Mouse (Mus musculus) activated CD4-positive, CD25-positive, alpha-beta regulatory T cell, adult 4 months (primary cell): ENCODE data around the gene Ncaph. TPM values are rescaled to one million over a fixed set of nuclear protein-coding genes. Genes with fewer than 3 reads are reported as not detected.
"Not testable (repeated sequence)": the region's sequence is repeated elsewhere in the genome, so short reads cannot be mapped to it uniquely, and the experiment has no call there.

ENCODE experiments used
- ATAC-seq: one replicate; pipeline ENCODE4 v1.8.0; 2017
- polyA plus RNA-seq, 2 experiments: library from polyadenylated mRNA; unstranded; fragments of 100-300 nt; shearing (Covaris generic); gene quantifications; one replicate each; pipeline ENCODE4 v1.2.1; 2017

The Ncaph gene
- polyA plus RNA-seq, 2 experiments from 2014 or later, result 20.0 to 30.9 TPM

GRCm38 (mm10) chr2:127080591-127081218 is 53.0 kb downstream of the Ncaph start:
- ATAC-seq, result no peak

DNA sequence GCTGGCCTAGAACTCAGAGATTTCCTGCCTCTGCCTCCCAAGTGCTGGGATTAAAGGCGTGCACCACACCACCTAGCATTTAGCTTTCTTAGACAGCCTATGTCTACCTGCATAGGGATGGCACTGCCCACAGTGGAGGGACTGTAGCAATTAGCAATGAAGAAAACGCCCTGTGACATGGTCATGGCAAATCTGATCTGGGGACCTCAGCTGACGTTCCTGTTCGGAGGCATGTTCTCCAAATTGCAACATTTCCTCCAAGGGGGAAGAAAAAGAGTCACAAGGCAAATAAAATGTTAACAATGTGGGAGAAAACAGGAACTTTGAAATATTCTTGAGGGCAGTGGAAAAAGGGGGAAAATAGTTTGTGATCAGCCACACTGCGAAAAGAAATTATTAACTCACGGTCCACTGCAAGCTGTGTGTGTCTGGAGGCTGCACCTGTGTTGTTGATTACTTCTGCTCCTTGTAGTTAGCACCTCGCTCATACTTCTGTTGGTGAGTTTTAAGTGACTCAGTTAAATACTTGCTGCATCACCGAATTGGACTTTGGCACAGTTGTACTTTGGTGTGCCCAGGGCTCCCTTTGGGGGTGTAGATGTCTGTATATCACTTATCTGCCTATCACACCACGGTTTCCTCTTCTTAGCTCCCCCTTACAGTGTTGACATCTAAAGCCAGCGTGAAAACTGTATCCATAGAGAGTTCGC is 53.7 kb downstream of the Ncaph start:
- no peak for ATAC-seq

DNA sequence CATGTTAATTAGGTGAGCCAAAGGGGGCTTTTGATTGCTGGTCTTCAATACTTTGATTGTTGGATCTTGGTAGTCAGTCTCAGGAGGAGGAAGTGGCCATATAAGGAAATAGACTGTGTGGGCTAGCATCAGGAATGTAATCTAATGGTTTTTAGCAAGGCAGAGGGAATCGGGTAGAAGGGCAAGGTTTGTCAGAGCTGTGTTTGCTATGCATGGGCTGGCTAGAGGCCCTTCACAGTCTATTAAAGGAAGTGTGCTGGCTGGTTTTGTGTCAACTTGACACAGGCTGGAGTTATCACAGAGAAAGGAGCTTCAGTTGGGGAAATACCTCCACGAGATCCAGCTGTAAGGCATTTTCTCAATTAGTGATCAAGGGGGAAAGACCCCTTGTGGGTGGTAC is 54.7 kb downstream of the Ncaph start:
- not testable (repeated sequence) for ATAC-seq

- ATAC-seq, result no peak
These were observed 56.1 kb downstream of the Ncaph start for GRCm38 (mm10) chr2:127077611-127078010.

DNA sequence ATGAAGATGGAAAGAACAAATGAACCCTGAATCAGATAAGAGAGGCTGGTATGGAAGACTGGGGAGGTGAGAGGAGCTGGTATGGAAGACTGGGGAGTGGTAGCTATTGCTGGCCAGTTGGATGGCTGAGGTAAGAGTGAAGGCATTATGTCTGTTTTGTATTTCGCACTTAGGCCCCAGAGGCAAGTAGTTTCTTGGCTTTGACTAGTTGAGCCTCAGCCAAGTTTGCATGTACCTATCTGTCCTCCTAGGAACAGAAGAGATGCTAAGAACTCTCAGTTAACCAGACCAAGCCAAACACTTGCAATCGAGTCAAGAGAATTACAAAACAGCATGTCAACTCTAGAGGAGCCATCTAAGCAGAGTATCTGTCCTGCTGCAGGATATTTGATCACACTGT is 59.6 kb downstream of the Ncaph start:
- ATAC-seq, result no peak

DNA sequence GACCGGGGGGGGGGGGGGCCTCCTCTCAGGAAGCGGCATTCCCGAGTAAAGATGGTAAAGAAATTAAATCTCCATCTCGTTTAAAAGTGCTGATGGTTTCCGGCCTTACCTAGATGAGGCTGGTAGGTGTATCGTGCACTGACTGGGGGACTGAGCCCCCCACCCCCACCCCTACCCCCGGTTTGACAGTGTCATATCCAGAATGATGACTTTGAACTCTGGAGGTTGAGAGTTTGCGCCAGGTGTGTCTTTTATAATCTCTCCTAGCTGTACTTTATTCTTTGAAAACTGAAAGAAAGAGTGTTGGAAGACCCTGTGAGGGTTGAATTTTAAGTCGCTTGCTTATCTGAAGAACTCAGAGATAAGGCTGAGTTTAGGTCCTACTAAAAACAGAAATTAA is 62.9 kb downstream of the Ncaph start:
- ATAC-seq, result no peak

DNA sequence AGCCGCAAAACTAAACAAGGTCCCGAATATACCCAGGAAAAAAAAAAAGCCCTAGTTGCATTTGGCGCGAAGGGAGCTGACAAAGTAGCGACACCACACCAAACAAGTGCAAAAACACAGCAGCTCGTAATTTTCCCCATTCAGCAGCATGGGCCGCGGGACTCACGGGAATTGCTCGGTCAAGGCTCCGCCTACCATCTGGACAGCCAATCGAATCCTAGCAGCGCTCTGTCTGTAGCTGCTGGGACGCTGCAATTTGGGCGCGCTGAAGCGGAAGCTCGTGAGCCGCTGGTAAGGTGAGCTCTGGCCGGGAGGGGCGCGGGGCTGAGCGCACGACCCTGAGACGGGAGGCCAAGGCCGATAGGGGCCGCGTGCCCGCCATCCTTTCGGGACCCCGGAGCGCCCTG is 63.3 kb downstream of the Ncaph start, which contains the start of gene Blvra:
Blvra (plus strand) TSS at position 231 of the 407 bp plus-strand sequence.
- ATAC-seq, result peak; percentile 100

- no peak for ATAC-seq
These were observed 63.8 kb downstream of the Ncaph start for GRCm38 (mm10) chr2:127069781-127070434.

- no peak for ATAC-seq
These were observed 64.9 kb downstream of the Ncaph start for GRCm38 (mm10) chr2:127068806-127069205.

DNA sequence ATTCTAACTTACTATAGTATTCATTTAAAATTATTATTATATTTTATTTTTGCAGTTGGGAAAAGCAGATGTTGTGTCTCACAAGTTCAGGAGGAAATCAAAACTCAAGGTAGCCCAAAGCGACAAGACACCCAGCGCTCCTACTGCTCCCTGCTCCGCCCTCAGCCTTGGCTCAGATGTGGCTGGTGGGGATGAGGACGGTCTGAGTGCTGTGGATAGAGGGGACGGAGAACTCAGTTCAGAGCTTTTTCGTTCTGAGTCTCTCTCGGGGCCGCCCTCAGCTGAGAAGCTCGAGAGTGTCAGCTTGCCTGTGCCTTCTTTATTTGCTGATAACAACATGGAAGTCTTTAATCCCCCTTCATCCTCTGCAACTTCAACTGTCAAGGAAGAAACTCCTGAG is 72.3 kb downstream of the Ncaph start:
- no peak for ATAC-seq

Other genes starting within 250 kb of the Ncaph start
- 10 to 100 TPM; 63.4 to 75.3 TPM for gene Sppl2a, start 200.7 kb downstream of the Ncaph start, polyA plus RNA-seq
- gene Ap4e1, start 125.2 kb downstream of the Ncaph start, polyA plus RNA-seq, result 10 to 100 TPM; 10.9 to 15.6 TPM
- 100 to 1,000 TPM; 115 to 117 TPM for gene Blvra, start 63.3 kb downstream of the Ncaph start, polyA plus RNA-seq
- 10 to 100 TPM; 59.9 to 60.8 TPM for gene Itpripl1, start 9.5 kb upstream of the Ncaph start, polyA plus RNA-seq
- 1 to 10 TPM in 1 of 2 experiments, under 1 TPM in 1; 0.92 to 1.5 TPM for gene 1810024B03Rik, start 74.3 kb upstream of the Ncaph start, polyA plus RNA-seq
- gene Snrnp200, start 74.4 kb upstream of the Ncaph start, polyA plus RNA-seq, result 10 to 100 TPM; 34.2 to 51.7 TPM
- 10 to 100 TPM; 33.0 to 49.2 TPM for gene Ciao1, start 113.9 kb upstream of the Ncaph start, polyA plus RNA-seq
- 10 to 100 TPM; 50.2 to 63.5 TPM for gene Tmem127, start 114.0 kb upstream of the Ncaph start, polyA plus RNA-seq
- gene Stard7, start 136.3 kb upstream of the Ncaph start, polyA plus RNA-seq, result 10 to 100 TPM; 23.4 to 27.2 TPM
- gene Dusp2, start 202.2 kb upstream of the Ncaph start, polyA plus RNA-seq, result 10 to 100 TPM; 18.6 to 38.6 TPM
- gene Astl, start 204.7 kb upstream of the Ncaph start, polyA plus RNA-seq, result under 1 TPM; 0.28 to 0.37 TPM
- gene Adra2b, start 229.3 kb upstream of the Ncaph start, polyA plus RNA-seq, result not detected